Mouse (Mus musculus): Measurements from ENCODE around the gene Calhm4. TPM values are rescaled to one million over a fixed set of nuclear protein-coding genes. Genes with fewer than 3 reads are reported as not detected.

Calhm4 gene
- not detected for total RNA-seq (2023)

GRCm38 (mm10) chr10:34044210-34044609 lies at the start of gene Calhm4:
Gene Calhm4 (minus strand): TSS chr10:34044310.

GRCm38 (mm10) chr10:34037401-34037800 lies 6.7 kb downstream of the Calhm4 start, which contains the start of gene Trappc3l:
Gene Trappc3l (plus strand): TSS chr10:34037597.

GRCm38 (mm10) chr10:34019302-34020075 lies 24.6 kb downstream of the Calhm4 start, which contains the start of gene Rwdd1:
Gene Rwdd1 (minus strand): TSS chr10:34019624.

Other genes with a start within 250 kb of the Calhm4 start
- gene Sult3a1, start 186.6 kb downstream of the Calhm4 start, total RNA-seq (2023), result not detected
- not detected for gene Rsph4a, start 139.2 kb downstream of the Calhm4 start, total RNA-seq (2023)
- gene Zup1, start 93.0 kb downstream of the Calhm4 start, total RNA-seq (2023), result 10 to 100 TPM; 30.5 to 34.6 TPM
- gene Rwdd1, start 24.7 kb downstream of the Calhm4 start, total RNA-seq (2023), result 10 to 100 TPM; 38.2 to 39.3 TPM
- gene Trappc3l, start 6.7 kb downstream of the Calhm4 start, total RNA-seq (2023), result not detected
- not detected for gene Calhm5, start 52.2 kb upstream of the Calhm4 start, total RNA-seq (2023)
- 1 to 10 TPM; 3.3 to 5.2 TPM for gene Calhm6, start 83.7 kb upstream of the Calhm4 start, total RNA-seq (2023)
- gene Dse, start 163.4 kb upstream of the Calhm4 start, total RNA-seq (2023), result 10 to 100 TPM; 11.5 to 12.3 TPM
- 10 to 100 TPM; 69.1 to 71.3 TPM for gene Tspyl1, start 237.9 kb upstream of the Calhm4 start, total RNA-seq (2023)